Mouse (Mus musculus): ENCODE measurements around the gene Slc29a3.
"Not testable (repeated sequence)": the region's sequence is repeated elsewhere in the genome, so short reads cannot be mapped to it uniquely, and the experiment has no call there.

Slc29a3 gene

DNA sequence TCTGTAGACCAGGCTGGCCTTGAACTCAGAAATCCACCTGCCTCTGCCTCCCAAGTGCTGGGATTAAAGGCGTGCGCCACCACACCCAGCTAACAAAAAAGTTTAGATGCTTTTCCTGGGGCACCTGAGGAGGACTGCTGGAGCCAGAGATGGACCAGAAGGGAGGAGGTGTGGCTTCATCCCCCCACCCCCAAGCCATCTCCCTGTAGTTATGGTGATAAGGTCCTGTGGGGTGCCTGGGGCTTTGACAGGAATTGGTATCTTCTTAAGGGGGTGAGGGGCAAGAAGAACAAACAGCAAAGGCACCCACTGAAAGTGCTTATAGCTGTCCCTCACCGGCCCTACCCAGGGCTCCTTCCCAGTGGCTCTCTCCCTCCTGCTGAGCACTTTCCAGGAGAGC, 25.7 kb downstream of the Slc29a3 start:
- DNase-seq (ENCODE audit: inconsistent ontology term) = no peak

- no peak for DNase-seq (ENCODE audit: inconsistent ontology term)
These were observed 28.1 kb downstream of the Slc29a3 start for GRCm38 (mm10) chr10:60724496-60724895.

DNA sequence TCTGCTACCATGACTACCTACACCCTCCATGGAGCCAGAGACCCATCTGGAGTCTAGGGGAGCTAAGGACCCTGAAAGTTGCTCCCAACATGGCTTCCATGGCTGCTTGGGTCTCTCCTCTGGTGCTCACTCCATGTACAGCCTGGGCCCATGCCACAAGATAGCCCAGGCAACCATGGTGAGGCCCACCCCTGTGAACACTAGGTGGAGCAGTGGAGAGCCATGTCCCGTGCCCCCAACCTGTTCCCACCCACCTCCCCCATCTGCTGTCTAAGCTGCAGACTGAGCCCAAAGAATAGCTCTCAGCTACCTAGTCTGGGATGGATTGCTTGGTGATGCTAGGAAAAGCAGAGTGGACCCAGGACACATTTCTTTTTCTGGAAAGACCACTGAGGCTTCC, 29.2 kb downstream of the Slc29a3 start:
- no peak for DNase-seq (ENCODE audit: inconsistent ontology term)

- no peak for DNase-seq (ENCODE audit: inconsistent ontology term)
These were observed 31.0 kb downstream of the Slc29a3 start for GRCm38 (mm10) chr10:60721640-60722039.

GRCm38 (mm10) chr10:60720461-60720860, 32.1 kb downstream of the Slc29a3 start:
- no peak for DNase-seq (ENCODE audit: inconsistent ontology term)

DNA sequence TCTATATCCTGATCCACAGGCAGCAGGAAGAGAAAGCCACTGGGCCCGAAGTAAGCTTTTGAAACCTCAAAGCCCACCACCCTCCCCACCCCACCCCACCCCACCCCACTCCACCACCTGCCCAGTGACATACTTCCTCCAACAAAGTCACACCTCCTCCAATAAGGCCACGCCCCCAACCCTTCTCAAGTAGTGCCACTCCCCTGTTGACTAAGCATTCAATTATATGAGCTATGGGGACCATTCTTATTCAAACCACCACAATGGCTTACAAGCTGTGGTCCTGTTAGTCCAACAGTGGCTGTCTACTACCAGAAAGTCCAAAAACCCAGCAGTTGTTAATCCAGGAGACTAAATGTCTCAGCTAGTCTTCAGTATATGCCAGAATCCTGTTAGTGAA, 34.1 kb downstream of the Slc29a3 start:
- no peak for DNase-seq (ENCODE audit: inconsistent ontology term)

GRCm38 (mm10) chr10:60716449-60716848, 36.1 kb downstream of the Slc29a3 start:
- no peak for DNase-seq (ENCODE audit: inconsistent ontology term)

GRCm38 (mm10) chr10:60712299-60712698, 40.3 kb downstream of the Slc29a3 start:
- not testable (repeated sequence) for DNase-seq (ENCODE audit: inconsistent ontology term)

DNA sequence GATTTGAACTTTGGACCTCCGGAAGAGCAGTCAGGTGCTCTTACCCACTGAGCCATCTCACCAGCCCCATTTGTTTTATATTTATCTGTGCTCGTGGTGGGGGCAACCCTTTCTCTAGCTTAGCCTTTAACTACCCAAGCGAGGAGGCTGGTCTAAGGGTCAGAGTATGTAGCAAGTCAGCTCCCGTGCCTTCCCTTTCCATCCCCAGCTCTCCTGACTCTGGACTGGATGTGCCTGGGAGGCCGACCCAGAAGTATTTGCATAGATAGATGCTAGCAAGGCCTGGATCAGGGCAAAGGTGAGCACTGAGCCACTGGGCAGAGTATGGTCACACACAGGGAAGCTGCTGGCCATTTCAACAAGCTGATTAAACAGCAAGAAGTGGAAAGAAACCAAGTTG, 43.8 kb downstream of the Slc29a3 start:
- no peak for DNase-seq (ENCODE audit: inconsistent ontology term)

DNA sequence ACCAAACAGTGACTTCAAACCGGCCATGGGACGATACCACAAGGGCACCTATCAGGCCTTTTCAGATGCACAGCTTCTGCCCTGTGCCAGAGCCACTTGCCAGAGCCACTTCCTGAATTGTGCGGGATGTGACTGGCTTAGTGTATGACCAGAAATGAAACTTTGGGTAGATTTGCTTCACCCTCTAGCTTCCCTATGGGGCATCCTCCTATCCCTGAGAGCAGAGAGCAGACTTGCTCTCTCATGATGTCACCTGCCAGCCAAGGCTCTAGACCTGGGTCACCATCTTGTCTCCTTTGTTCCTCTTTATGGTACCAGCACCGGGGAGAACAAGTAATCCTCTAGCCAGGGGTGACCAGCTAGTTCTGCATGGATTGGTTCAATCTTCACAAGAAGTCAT, 46.3 kb downstream of the Slc29a3 start:
- DNase-seq (ENCODE audit: inconsistent ontology term) = no peak

DNA sequence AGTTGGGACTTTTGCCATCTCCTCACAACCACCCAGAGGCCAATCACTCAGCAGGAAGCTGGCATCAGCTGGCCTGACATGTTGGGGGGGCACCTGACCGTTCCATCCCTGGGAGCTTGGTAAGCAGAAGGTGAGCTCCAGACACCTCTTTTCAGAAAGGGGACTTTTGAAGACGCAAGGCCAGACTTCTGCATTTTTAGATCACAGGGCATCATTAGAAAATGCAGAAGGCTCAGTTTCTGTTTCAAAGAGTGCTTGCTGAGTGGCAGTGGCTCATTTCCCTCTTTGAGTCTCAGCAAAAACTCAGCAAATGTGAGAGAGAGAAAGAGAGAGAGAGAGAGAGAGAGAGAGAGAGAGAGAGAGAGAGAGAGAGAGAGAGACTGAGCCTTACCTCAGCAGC, 47.5 kb downstream of the Slc29a3 start:
- DNase-seq (ENCODE audit: inconsistent ontology term) = no peak

- no peak for DNase-seq (ENCODE audit: inconsistent ontology term)
These were observed 54.8 kb downstream of the Slc29a3 start for GRCm38 (mm10) chr10:60697775-60698174.

DNA sequence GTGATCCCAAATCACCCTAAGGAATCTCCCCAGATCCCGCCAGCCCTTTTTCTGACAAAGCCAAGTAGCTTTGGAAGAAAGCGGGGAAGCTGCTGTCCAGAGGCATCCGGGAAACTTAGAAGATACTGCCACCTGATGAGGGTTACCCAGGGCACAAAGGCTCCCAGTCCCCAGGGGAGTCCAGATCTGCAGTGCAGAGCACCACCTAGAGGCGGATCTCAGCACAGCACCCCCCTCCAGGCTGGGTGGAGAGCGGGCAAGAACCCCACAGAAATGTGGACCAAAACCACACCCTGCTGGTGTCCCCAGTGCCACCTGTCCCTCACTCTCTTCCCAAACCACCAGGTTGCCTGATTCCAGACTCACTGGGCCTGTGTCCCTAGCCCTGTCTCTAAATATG, 55.6 kb downstream of the Slc29a3 start:
- peak; percentile 67 for DNase-seq (ENCODE audit: inconsistent ontology term)

GRCm38 (mm10) chr10:60696390-60696789, 56.2 kb downstream of the Slc29a3 start, which contains the start of gene Cdh23:
Gene Cdh23, minus strand, starts transcription at chr10:60696490.
- DNase-seq (ENCODE audit: inconsistent ontology term) = no peak

GRCm38 (mm10) chr10:60691671-60692390, 60.8 kb downstream of the Slc29a3 start:
- DNase-seq (ENCODE audit: inconsistent ontology term) = no peak

GRCm38 (mm10) chr10:60690960-60691359, 61.6 kb downstream of the Slc29a3 start:
- no peak for DNase-seq (ENCODE audit: inconsistent ontology term)

DNA sequence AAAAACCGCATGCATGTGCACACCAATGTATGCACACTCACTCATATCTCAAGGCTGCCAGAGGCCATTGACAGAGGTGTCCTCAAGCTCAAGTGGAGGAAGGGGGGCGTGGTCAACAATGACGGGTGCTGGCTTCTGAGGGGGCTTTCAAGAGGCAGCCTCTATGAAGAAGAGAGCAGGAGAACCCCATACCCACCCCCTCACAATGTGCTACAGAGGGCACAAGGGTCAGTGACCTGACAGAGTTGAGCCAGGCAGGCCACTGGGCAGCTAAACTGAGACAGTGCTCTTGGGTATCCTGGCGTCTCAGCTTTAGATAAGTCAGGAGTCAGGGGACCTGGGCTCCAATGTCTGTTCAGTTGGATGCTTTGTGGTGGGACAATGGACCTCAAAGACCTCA, 63.2 kb downstream of the Slc29a3 start:
- no peak for DNase-seq (ENCODE audit: inconsistent ontology term)

DNA sequence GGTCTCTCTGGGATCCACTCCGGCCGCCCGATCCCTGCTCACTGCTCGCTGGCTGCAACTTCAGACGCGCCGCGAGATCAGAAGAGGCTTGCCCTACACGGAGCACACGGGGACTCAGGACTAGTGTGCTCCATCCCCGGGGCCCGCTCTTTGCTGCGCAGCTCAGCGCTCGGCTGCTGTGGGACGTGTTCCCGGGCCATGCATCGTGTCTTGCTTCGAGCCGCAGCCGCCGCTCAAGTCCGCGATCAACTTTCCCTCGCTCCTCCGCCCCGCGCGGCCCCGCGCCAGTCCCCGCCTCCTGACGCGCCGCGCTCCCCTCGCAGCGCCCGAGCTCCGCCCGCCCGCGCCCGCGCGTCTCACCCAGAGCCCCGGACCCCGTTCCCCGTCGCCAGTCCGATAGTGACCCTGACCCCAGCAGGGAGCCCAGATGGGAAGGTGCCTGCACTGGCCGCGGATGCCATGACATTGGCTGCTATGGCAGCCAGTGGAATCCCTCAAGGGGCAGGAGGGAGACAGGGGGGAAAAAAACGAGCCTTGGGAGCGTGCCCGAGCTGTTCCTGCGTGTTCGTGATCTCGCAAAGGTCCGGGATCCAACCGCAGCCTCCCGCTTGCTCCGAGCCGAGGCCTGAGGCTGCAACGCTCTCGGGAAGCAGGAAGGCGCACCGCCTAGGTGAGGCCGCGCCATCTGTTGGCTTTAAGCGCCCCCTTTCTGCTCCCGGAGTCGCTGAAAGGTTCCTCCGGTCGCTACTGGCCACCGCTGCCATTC, 65.4 kb downstream of the Slc29a3 start:
- DNase-seq (ENCODE audit: inconsistent ontology term) = peak; percentile 81

GRCm38 (mm10) chr10:60686641-60686975, 66.0 kb downstream of the Slc29a3 start:
- peak; percentile 56 for DNase-seq (ENCODE audit: inconsistent ontology term)

DNA sequence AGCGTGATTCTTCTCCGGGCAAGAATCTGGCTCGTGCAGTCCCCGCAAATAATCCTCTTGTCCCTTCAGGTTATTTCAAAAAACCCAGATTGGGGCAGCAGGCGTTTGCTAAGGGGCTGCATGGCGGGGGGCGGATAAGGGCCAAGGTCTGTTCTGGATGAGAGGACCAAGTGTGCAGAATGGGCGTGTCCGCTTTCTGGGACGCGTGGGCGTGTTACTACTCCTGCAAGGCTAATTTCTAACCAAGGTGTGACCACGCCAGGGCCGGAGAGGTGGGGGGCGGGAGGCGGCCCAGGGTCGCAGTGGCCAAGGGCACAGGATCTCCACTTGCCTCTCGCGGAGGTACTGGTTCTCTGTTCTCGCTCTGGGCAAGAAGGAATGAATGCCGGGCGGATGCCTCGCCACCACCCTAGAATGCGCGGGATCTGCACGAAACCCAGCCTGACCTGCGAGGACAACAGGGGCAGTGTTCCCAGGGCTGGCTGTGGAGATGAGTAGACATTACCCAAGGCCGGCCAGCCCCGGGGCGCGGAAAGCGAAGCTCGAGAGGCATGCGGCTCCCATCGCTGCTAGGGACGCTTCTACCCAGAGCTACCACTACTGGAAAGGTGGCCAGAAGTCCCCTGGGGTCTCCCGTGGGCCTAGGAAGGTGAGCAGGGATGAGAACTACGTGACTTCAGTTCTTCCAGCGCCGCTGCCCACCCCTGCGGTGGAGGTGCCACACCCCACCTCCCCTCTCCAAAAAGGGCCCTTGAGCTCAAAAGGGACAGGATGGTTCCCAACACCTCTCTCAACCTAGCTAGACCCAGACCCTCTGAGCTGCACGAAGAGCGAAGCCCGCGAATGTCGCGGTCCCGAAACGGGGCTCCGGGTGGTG, 66.6 kb downstream of the Slc29a3 start:
- peak; percentile 72 for DNase-seq (ENCODE audit: inconsistent ontology term)

GRCm38 (mm10) chr10:60678926-60679325, 73.7 kb downstream of the Slc29a3 start:
- DNase-seq (ENCODE audit: inconsistent ontology term) = no peak

DNA sequence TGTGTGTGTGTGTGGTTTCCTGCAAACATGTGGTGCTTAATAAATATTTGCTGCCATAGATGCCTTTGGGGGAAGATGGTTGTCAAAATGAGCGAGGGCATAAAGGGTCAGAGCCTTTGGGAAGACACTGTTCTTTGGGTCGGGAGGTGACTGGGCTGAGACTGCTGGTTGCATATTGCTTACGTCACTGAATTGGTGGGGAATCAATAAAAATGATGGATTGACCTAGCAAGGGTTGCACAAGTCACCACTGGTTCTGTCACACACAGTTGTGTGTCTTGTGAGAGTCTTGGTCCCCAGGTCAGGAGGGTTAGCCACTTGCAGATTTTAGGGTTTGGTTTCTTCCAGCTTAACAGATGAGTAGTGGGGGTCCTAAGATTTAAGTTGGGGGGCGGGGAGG, 75.3 kb downstream of the Slc29a3 start:
- no peak for DNase-seq (ENCODE audit: inconsistent ontology term)
